Mouse (Mus musculus) E14TG2a.4 (cell line): ENCODE results near the gene Herc4.
A peak's percentile ranks its signal among the peaks of the same experiment; 100 is the strongest.

ENCODE experiments used
- H3K27me3 ChIP-seq: 2 replicates; pipeline ENCODE4 v1.6.1; 2014; ENCODE audit warnings: low read length, control low read depth; ENCODE audit not compliant: insufficient read depth
- H3K36me3 ChIP-seq: 2 replicates; pipeline ENCODE4 v1.6.1; 2014; ENCODE audit warnings: low read length, control low read depth; ENCODE audit not compliant: insufficient read depth
- H3K4me1 ChIP-seq: replicated peaks from 2 replicates; pipeline ENCODE4 v1.6.1; 2014; ENCODE audit warnings: low read depth, low read length, control low read depth
- H3K4me3 ChIP-seq: replicated peaks from 2 replicates; pipeline ENCODE4 v1.5.1; 2014; ENCODE audit warnings: mild to moderate bottlenecking, low read length
- H3K9me3 ChIP-seq: 2 replicates; pipeline ENCODE4 v1.6.1; 2014; ENCODE audit warnings: low read length, control low read depth
- CTCF ChIP-seq: conservative IDR thresholded peaks from 2 replicates; pipeline ENCODE4 v1.5.1; 2014; ENCODE audit warnings: low read length
- NANOG ChIP-seq: IDR thresholded peaks from 2 replicates; pipeline ENCODE4 v1.6.1; 2014; ENCODE audit warnings: borderline replicate concordance, low read length, mixed read lengths
- POU5F1 ChIP-seq: IDR thresholded peaks from 2 replicates; pipeline ENCODE4 v1.6.1; 2014; ENCODE audit warnings: low read length, borderline replicate concordance

Gene Herc4

GRCm38 (mm10) chr10:63267941-63268340 lies 24.3 kb downstream of the Herc4 start:
- H3K36me3 ChIP-seq = peaks cover 79% of the 10 kb centered on the region
- no peak for TF ChIP-seq NANOG
- TF ChIP-seq POU5F1 = no peak
- no peak for TF ChIP-seq CTCF
- H3K4me1 ChIP-seq = peaks cover 48% of the 10 kb centered on the region
- H3K9me3 ChIP-seq = no peaks in the 10 kb centered on the region
- no peaks in the 10 kb centered on the region for H3K27me3 ChIP-seq
- H3K4me3 ChIP-seq = no peak overlapping the region

DNA sequence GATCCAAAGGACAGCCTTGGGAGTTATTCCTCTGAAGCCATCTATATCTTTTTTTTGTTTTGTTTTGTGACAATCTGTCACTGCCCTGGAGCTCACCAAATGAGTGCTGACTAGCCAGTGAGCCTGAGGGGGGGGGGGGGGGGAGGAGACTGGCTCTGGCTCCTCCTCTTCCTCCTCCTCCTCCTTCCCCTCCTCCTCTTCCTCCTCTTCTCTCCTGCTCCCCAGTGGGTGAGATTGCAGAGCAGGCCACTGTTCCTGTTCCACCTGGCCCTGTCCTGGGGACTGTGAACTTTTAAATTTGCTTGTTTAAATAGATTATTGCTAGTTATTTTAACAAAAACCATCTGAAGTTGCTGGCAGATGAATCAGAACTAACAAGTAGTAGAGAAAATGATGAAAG lies 28.8 kb downstream of the Herc4 start:
- no peaks in the 10 kb centered on the region for H3K9me3 ChIP-seq
- H3K27me3 ChIP-seq = no peaks in the 10 kb centered on the region
- TF ChIP-seq CTCF (no peak), POU5F1 (no peak), NANOG (no peak)
- peaks cover 91% of the 10 kb centered on the region for H3K36me3 ChIP-seq
- H3K4me1 ChIP-seq = peaks cover 35% of the 10 kb centered on the region
- no peak overlapping the region for H3K4me3 ChIP-seq

GRCm38 (mm10) chr10:63272868-63273267 lies 29.3 kb downstream of the Herc4 start:
- TF ChIP-seq POU5F1 (no peak), CTCF (no peak), NANOG (no peak)
- Histone ChIP-seq H3K4me3 (no peak overlapping the region), H3K27me3 (no peaks in the 10 kb centered on the region), H3K36me3 (peaks cover 91% of the 10 kb centered on the region), H3K4me1 (peaks cover 31% of the 10 kb centered on the region), H3K9me3 (no peaks in the 10 kb centered on the region)

- Histone ChIP-seq H3K36me3 (peaks cover 94% of the 10 kb centered on the region), H3K27me3 (no peaks in the 10 kb centered on the region), H3K4me3 (no peak overlapping the region), H3K9me3 (no peaks in the 10 kb centered on the region), H3K4me1 (peaks cover 27% of the 10 kb centered on the region)
- TF ChIP-seq POU5F1 = no peak
Observed at GRCm38 (mm10) chr10:63277010-63277409, 33.4 kb downstream of the Herc4 start.

DNA sequence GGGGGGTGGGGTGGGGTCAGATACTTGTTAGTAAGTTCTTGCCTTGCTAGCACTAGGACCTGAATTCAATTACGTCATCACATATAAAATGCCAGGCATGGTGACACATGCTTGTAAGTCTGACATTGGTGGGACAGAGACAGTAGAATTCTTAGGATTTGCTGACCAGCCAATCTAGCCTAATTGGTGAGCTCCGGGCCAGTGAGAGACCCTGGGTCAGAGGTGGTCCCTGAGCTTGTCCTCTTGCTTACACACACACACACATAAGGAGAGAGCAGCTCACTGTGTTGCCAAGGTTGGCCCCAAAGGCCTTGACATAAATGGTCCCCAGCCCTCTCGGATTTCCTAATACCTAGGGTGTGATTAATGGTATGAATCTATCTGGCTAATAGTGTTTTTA lies 36.2 kb downstream of the Herc4 start:
- H3K4me1 ChIP-seq = peaks cover 40% of the 10 kb centered on the region
- H3K4me3 ChIP-seq = no peak overlapping the region
- TF ChIP-seq CTCF (no peak), POU5F1 (no peak), NANOG (no peak)
- H3K36me3 ChIP-seq = peaks cover 96% of the 10 kb centered on the region
- H3K9me3 ChIP-seq = no peaks in the 10 kb centered on the region
- H3K27me3 ChIP-seq = no peaks in the 10 kb centered on the region

DNA sequence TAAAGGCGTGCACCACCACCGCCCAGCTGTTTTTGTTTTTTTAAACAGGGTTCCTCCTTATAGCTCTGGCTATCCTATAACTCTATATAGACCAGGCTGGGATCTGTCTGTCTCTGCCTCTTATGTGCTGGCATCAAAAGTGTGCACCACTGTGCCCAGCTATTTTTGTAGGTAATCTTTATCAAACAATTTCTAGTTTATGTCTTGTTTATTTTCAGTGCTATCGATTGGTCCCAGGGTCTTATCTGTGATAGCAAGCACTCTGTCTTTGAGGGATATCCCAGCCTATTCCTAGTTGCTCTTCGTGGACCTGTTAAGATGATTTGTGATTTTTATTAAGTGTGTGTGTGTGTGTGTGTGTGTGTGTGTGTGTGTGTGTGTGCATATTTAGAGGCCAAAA lies 38.8 kb downstream of the Herc4 start:
- H3K36me3 ChIP-seq = peaks cover 95% of the 10 kb centered on the region
- H3K9me3 ChIP-seq = no peaks in the 10 kb centered on the region
- no peak overlapping the region for H3K4me3 ChIP-seq
- H3K4me1 ChIP-seq = peaks cover 44% of the 10 kb centered on the region
- TF ChIP-seq NANOG (no peak), CTCF (no peak), POU5F1 (no peak)
- no peaks in the 10 kb centered on the region for H3K27me3 ChIP-seq

GRCm38 (mm10) chr10:63282846-63283245 lies 39.2 kb downstream of the Herc4 start:
- H3K9me3 ChIP-seq = no peaks in the 10 kb centered on the region
- TF ChIP-seq CTCF = no peak
- TF ChIP-seq POU5F1 = no peak
- TF ChIP-seq NANOG = no peak

DNA sequence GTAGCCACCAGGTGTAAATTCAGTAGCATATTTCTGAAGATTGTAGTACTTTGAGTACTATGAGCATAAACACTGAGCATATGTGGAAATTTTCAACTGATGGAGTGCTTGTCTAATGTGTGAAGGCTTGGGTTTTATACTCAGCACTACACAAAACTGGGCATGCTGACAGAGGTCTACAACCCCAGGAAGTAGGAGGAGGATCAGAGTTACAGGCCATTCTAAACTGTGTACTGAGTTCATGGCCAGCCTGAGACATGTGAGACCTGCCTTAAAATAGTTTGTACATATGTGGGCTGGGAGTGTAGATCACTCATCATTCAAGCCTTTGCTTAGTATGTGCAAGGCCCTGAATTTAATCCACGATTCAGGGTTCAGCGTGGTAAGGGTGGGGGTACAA lies 58.7 kb downstream of the Herc4 start:
- H3K4me1 ChIP-seq = peaks cover 16% of the 10 kb centered on the region
- H3K9me3 ChIP-seq = no peaks in the 10 kb centered on the region
- H3K4me3 ChIP-seq = no peak overlapping the region
- no peaks in the 10 kb centered on the region for H3K27me3 ChIP-seq
- TF ChIP-seq CTCF = no peak
- no peak for TF ChIP-seq POU5F1
- no peak for TF ChIP-seq NANOG
- peaks cover 96% of the 10 kb centered on the region for H3K36me3 ChIP-seq

More at GRCm38 (mm10) chr10:63282846-63283245, 39.2 kb downstream of the Herc4 start:
- Histone ChIP-seq H3K27me3 (no peaks in the 10 kb centered on the region), H3K4me3 (no peak overlapping the region), H3K36me3 (peaks cover 95% of the 10 kb centered on the region), H3K4me1 (peaks cover 44% of the 10 kb centered on the region)

- Histone ChIP-seq H3K4me3 (no peak overlapping the region), H3K36me3 (peaks cover 86% of the 10 kb centered on the region), H3K9me3 (no peaks in the 10 kb centered on the region), H3K27me3 (no peaks in the 10 kb centered on the region), H3K4me1 (no peaks in the 10 kb centered on the region)
- TF ChIP-seq CTCF (peak; percentile 98), NANOG (no peak), POU5F1 (no peak)
Observed at GRCm38 (mm10) chr10:63308582-63309366, 65.2 kb downstream of the Herc4 start.
